Mouse (Mus musculus) liver, embryonic 14.5 days (tissue): ENCODE measurements around the gene Cd8b1.

Experiments used
- CTCF ChIP-seq: IDR thresholded peaks from 2 replicates; pipeline ENCODE4 v1.5.1; 2016; ENCODE audit warnings: antibody characterized with exemption, low read depth, control low read depth
- EP300 ChIP-seq: IDR thresholded peaks from 2 replicates; pipeline ENCODE4 v1.6.1; 2016; ENCODE audit warnings: antibody characterized with exemption, low read depth

DNA sequence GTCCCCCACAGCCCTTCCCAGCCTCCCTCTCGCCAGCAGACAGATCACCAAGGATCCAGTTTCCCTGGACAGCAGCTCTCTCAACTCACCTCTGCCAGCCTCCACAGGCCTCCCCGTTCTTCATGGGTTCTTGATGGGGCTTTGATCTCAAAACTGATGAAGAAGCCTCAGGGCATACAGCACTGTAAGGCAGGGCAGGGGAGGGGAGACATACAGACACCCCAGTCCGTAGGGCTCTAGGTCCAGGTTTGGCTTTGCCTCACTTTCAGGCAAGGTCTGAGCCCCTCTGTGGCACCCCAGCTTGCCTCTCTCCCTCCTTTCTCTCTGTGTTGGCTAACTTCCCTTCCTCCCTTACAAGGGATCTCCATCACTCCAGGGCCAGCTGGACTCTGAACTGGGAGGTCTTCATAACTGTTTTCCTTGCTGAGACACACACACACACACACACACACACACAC lies 733 bp upstream of the Cd8b1 start, which contains the start of gene Smyd1:
- no peak for TF ChIP-seq CTCF
- TF ChIP-seq EP300, result no peak
